In genomic region chr10:23880695-23881094, GRCm38 (mm10) we compare ENCODE assay signal across 11 mouse cellular contexts. TPM values are rescaled to one million over a fixed set of nuclear protein-coding genes. Genes with fewer than 3 reads are reported as not detected.
DNase-seq lines count a peak whose midpoint lies in the region; ATAC-seq lines count a peak whose summit lies in the region.
"Had no signal": no experiment of that assay in that cellular context is flagged by ENCODE, and none has a peak within 500 bp of the region (broad histone marks: within the 10 kb centered on the region; RNA-seq: fewer than 3 reads in every experiment).

No protein-coding gene starts in this region.

- no peak overlapping the region for H3K27ac ChIP-seq in neural tube, embryonic 15.5 days (replicated peaks)
- H3K27ac ChIP-seq: embryonic facial prominence, embryonic 15.5 days; midbrain, embryonic 12.5 days had no signal

- no peak for ATAC-seq in neural tube, embryonic 15.5 days (ENCODE audit: low FRiP score)
- ATAC-seq in erythroblast, adult 5-6 weeks (replicated peaks; ENCODE audit: low FRiP score, poor library complexity, severe bottlenecking), result no peak

- H3K4me2 ChIP-seq in neural tube, embryonic 15.5 days, result no peak overlapping the region
- H3K4me2 ChIP-seq: embryonic facial prominence, embryonic 15.5 days; midbrain, embryonic 12.5 days had no signal

- no peaks in the 10 kb centered on the region for H3K9me3 ChIP-seq in neural tube, embryonic 15.5 days (replicated peaks)
- H3K9me3 ChIP-seq: embryonic facial prominence, embryonic 15.5 days; midbrain, embryonic 12.5 days had no signal

- 91% methylated on average over 6 of the region's 6 CpGs for WGBS in neural tube, embryonic 15.5 days

- peak; percentile 21 for DNase-seq in heart, postnatal 4 days
- no peak for DNase-seq in heart, adult 9 months (ENCODE audit: low spot score in 2 of 2)
- peak; percentile 26 for DNase-seq in urinary bladder, postnatal 14 days (ENCODE audit: low spot score)
- DNase-seq in urinary bladder, postnatal 10 days (ENCODE audit: low spot score), result no peak
- DNase-seq in kidney, postnatal 25 days, result peak; percentile 44 to 75
- no peak for DNase-seq in layer of hippocampus, adult 9-10 months (ENCODE audit: low spot score)

- no peaks in the 10 kb centered on the region for H3K4me1 ChIP-seq in neural tube, embryonic 15.5 days
- H3K4me1 ChIP-seq: embryonic facial prominence, embryonic 15.5 days; midbrain, embryonic 12.5 days had no signal

- H3K27me3 ChIP-seq in neural tube, embryonic 15.5 days (replicated peaks), result no peaks in the 10 kb centered on the region
- H3K27me3 ChIP-seq: embryonic facial prominence, embryonic 15.5 days; midbrain, embryonic 12.5 days had no signal

- no peak overlapping the region for H3K9ac ChIP-seq in neural tube, embryonic 15.5 days (replicated peaks)
- H3K9ac ChIP-seq: embryonic facial prominence, embryonic 15.5 days; midbrain, embryonic 12.5 days had no signal

- H3K36me3 ChIP-seq in neural tube, embryonic 15.5 days, result no peaks in the 10 kb centered on the region
- H3K36me3 ChIP-seq: embryonic facial prominence, embryonic 15.5 days; midbrain, embryonic 12.5 days had no signal

- no peak overlapping the region for H3K4me3 ChIP-seq in neural tube, embryonic 15.5 days (replicated peaks)
- H3K4me3 ChIP-seq: embryonic facial prominence, embryonic 15.5 days; midbrain, embryonic 12.5 days had no signal

RNA-seq across cellular contexts. Expression of gene Vnn1, which starts 13.8 kb away (rescaled TPM):
- total RNA-seq in heart, postnatal 4 days (2021), result 1 to 10 TPM; 3.0 to 3.8 TPM
- 0.32 and 0.61 TPM in 2 replicates for polyA plus RNA-seq in neural tube, embryonic 15.5 days (2015; fragmentation: Nextera tagmentation; extraction: Ambion mirVana)
- total RNA-seq in erythroblast, adult 5-6 weeks (2015; ENCODE audit: low replicate concordance), result not detected in 2 replicates
- total RNA-seq in erythroblast, adult 5-6 weeks (2017; ENCODE audit: low replicate concordance), result not detected in 2 replicates

RNA-seq across cellular contexts. Expression of gene Vnn3, which starts 29.4 kb away (rescaled TPM):
- total RNA-seq in heart, postnatal 4 days (2021), result under 1 TPM in 1 of 2 experiments, not detected in 1; 0.19 TPM
- polyA plus RNA-seq in neural tube, embryonic 15.5 days (2015; fragmentation: Nextera tagmentation; extraction: Ambion mirVana), result not detected in 2 replicates
- total RNA-seq in erythroblast, adult 5-6 weeks (2015; ENCODE audit: low replicate concordance), result not detected in 2 replicates
- total RNA-seq in erythroblast, adult 5-6 weeks (2017; ENCODE audit: low replicate concordance), result 4.5 TPM in 2 replicates
- polyA plus RNA-seq: midbrain, embryonic 12.5 days had no signal

RNA-seq across cellular contexts. Expression of gene Taar1, which starts 39.5 kb away (rescaled TPM):
- not detected for total RNA-seq in heart, postnatal 4 days (2021)
- polyA plus RNA-seq in neural tube, embryonic 15.5 days (2015; fragmentation: Nextera tagmentation; extraction: Ambion mirVana), result not detected in 2 replicates
- total RNA-seq in erythroblast, adult 5-6 weeks (2015; ENCODE audit: low replicate concordance), result not detected in 2 replicates
- not detected in 2 replicates for total RNA-seq in erythroblast, adult 5-6 weeks (2017; ENCODE audit: low replicate concordance)
- polyA plus RNA-seq: embryonic facial prominence, embryonic 15.5 days; heart, embryonic 14.5 days; midbrain, embryonic 12.5 days had no signal

RNA-seq across cellular contexts. Expression of gene Taar2, which starts 57.7 kb away (rescaled TPM):
- not detected for total RNA-seq in heart, postnatal 4 days (2021)
- polyA plus RNA-seq in neural tube, embryonic 15.5 days (2015; fragmentation: Nextera tagmentation; extraction: Ambion mirVana), result not detected in 2 replicates
- total RNA-seq in erythroblast, adult 5-6 weeks (2015; ENCODE audit: low replicate concordance), result not detected in 2 replicates
- not detected in 2 replicates for total RNA-seq in erythroblast, adult 5-6 weeks (2017; ENCODE audit: low replicate concordance)
- polyA plus RNA-seq: heart, embryonic 14.5 days; midbrain, embryonic 12.5 days had no signal

Comparison
In these comparisons a context has a peak if more than half of its experiments do, and no peak if none do; other contexts are left out.
1. DNase-seq: peak in heart, postnatal 4 days (single experiment), urinary bladder, postnatal 14 days (single experiment) and kidney, postnatal 25 days (2 of 2); none in heart, adult 9 months (0 of 2), urinary bladder, postnatal 10 days (single experiment) and layer of hippocampus, adult 9-10 months (single experiment).
2. RNA of gene Vnn1, which starts 13.8 kb away (total RNA-seq): 3.0 to 3.8 TPM in heart, postnatal 4 days; not detected in erythroblast, adult 5-6 weeks; every median in the first group is over 4 times any median in the second.